Mouse (Mus musculus): Measurements from ENCODE around the gene Olfr1251. TPM values are rescaled to one million over a fixed set of nuclear protein-coding genes. Genes with fewer than 3 reads are reported as not detected.

The Olfr1251 gene
- polyA plus RNA-seq (2015; fragmentation: Nextera tagmentation; extraction: Ambion mirVana): not detected in 2 replicates

DNA sequence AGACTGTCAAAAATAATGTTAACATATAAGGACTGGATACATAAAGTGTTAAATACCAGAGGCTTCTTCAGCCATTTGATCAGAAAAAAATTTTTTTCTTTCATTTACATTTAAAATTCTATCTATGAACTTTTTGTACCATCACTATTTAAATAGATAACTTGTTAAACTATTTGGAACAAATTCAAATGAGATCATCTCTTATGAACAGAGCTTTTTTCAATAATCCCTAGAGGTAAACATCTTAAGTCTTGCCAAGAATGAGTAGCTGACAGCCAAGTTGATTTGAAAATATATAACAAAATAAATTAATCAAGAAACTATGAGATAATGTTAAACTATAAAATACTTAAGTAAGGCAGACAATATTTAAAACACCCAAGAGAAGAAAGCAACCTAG lies at the start of gene Olfr1251:
Gene Olfr1251 (minus strand): TSS at position 101 of the 400 bp plus-strand sequence.

DNA sequence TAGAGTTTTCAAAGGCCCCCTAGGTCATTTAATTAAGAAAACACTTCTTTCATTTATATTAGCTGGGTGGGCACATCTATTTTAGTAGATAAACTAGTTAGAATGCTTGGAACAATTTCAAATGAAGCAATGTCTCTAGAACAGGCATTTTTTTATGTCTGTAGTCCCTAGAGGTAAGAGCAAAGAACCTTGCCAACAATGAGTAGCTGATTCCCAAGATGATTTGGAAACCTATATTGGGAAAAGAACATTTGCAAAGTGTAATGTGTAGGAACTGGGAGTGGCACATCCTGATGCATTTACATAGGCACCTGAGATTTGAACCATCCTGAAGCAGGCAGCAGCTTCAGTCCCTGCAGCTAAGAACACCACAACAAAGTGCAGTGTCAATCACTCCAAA lies 10.4 kb downstream of the Olfr1251 start, which contains the start of gene Olfr1250:
Gene Olfr1250 (minus strand): TSS at position 101 of the 400 bp plus-strand sequence.

DNA sequence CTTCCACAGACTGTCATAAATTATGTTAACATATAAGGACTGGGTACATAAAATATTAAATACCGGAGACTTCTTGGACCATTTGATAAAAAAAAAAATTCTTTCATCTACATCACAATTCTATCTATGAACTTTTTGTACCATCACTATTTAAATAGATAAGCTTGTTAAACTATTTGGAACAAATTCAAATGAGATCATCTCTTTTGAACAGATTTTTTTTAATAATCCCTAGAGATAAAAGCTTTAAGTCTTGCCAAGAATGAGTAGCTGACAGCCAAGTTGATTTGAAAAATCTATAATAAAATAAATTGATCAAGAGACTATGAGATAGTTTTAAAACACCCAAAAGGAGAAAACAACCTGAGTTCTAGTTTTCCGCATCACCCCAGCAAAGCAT lies 36.9 kb downstream of the Olfr1251 start, which contains the start of gene Olfr1249:
Gene Olfr1249 (minus strand): TSS at position 101 of the 400 bp plus-strand sequence.

DNA sequence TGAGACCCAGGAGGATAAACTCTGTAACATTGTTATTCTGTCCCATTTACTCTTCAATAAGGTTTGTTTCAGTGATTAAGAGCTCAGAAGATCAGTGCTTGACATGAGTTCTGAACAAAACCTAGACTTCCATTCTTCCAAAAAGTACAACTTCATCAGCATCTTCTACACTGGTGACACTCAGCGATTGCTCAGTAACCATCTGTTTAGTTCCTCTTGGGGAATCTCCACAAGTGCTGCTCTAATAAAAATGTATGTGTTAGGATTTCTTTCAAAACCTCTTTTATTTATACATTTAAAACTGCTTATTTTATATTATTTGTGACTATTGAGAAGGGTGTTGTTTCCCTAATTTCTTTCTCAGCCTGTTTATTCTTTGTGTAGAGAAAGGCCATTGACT lies 53.6 kb downstream of the Olfr1251 start, which contains the start of gene Olfr1248:
Gene Olfr1248 (minus strand): TSS at position 101 of the 400 bp plus-strand sequence.

Other genes with a start within 250 kb of the Olfr1251 start
- gene Olfr1240, start 228.9 kb downstream of the Olfr1251 start, polyA plus RNA-seq (2015; fragmentation: Nextera tagmentation; extraction: Ambion mirVana): not detected in 2 replicates
- not detected in 2 replicates for gene Olfr1241, start 184.8 kb downstream of the Olfr1251 start, polyA plus RNA-seq (2015; fragmentation: Nextera tagmentation; extraction: Ambion mirVana)
- not detected in 2 replicates for gene Olfr1242, start 173.6 kb downstream of the Olfr1251 start, polyA plus RNA-seq (2015; fragmentation: Nextera tagmentation; extraction: Ambion mirVana)
- not detected in 2 replicates for gene Olfr1243, start 140.4 kb downstream of the Olfr1251 start, polyA plus RNA-seq (2015; fragmentation: Nextera tagmentation; extraction: Ambion mirVana)
- not detected in 2 replicates for gene Olfr1245, start 93.5 kb downstream of the Olfr1251 start, polyA plus RNA-seq (2015; fragmentation: Nextera tagmentation; extraction: Ambion mirVana)
- gene Olfr1246, start 78.8 kb downstream of the Olfr1251 start, polyA plus RNA-seq (2015; fragmentation: Nextera tagmentation; extraction: Ambion mirVana): not detected in 2 replicates
- not detected in 2 replicates for gene Olfr1247, start 57.8 kb downstream of the Olfr1251 start, polyA plus RNA-seq (2015; fragmentation: Nextera tagmentation; extraction: Ambion mirVana)
- not detected in 2 replicates for gene Olfr1248, start 53.7 kb downstream of the Olfr1251 start, polyA plus RNA-seq (2015; fragmentation: Nextera tagmentation; extraction: Ambion mirVana)
- not detected in 2 replicates for gene Olfr1249, start 37.0 kb downstream of the Olfr1251 start, polyA plus RNA-seq (2015; fragmentation: Nextera tagmentation; extraction: Ambion mirVana)
- gene Olfr1250, start 10.5 kb downstream of the Olfr1251 start, polyA plus RNA-seq (2015; fragmentation: Nextera tagmentation; extraction: Ambion mirVana): not detected in 2 replicates
- not detected in 2 replicates for gene Olfr1252, start 53.1 kb upstream of the Olfr1251 start, polyA plus RNA-seq (2015; fragmentation: Nextera tagmentation; extraction: Ambion mirVana)
- gene Olfr1253, start 85.2 kb upstream of the Olfr1251 start, polyA plus RNA-seq (2015; fragmentation: Nextera tagmentation; extraction: Ambion mirVana): not detected in 2 replicates
- gene Olfr1254, start 121.7 kb upstream of the Olfr1251 start, polyA plus RNA-seq (2015; fragmentation: Nextera tagmentation; extraction: Ambion mirVana): not detected in 2 replicates
- not detected in 2 replicates for gene Olfr1255, start 140.1 kb upstream of the Olfr1251 start, polyA plus RNA-seq (2015; fragmentation: Nextera tagmentation; extraction: Ambion mirVana)
- gene Olfr1256, start 169.6 kb upstream of the Olfr1251 start, polyA plus RNA-seq (2015; fragmentation: Nextera tagmentation; extraction: Ambion mirVana): not detected in 2 replicates
- gene Olfr48, start 176.3 kb upstream of the Olfr1251 start, polyA plus RNA-seq (2015; fragmentation: Nextera tagmentation; extraction: Ambion mirVana): not detected in 2 replicates
- not detected in 2 replicates for gene Olfr1257, start 206.5 kb upstream of the Olfr1251 start, polyA plus RNA-seq (2015; fragmentation: Nextera tagmentation; extraction: Ambion mirVana)